Mouse (Mus musculus) erythroblast, embryonic 14.5 days (primary cell): ENCODE measurements around the gene Snph. TPM values are rescaled to one million over a fixed set of nuclear protein-coding genes. Genes with fewer than 3 reads are reported as not detected.

ENCODE experiments used
- H3K27me3 ChIP-seq: 2 replicates; pipeline ENCODE4 v1.6.1; 2012; ENCODE audit warnings: inconsistent platforms; ENCODE audit not compliant: control insufficient read depth
- H3K36me3 ChIP-seq: 2 replicates; pipeline ENCODE4 v1.6.1; 2012; ENCODE audit warnings: mild to moderate bottlenecking, inconsistent platforms; ENCODE audit not compliant: control insufficient read depth
- H3K4me1 ChIP-seq: 2 replicates; pipeline ENCODE4 v1.6.1; 2012; ENCODE audit warnings: inconsistent platforms; ENCODE audit not compliant: control insufficient read depth
- H3K4me3 ChIP-seq: replicated peaks from 2 replicates; pipeline ENCODE3; 2012; ENCODE audit warnings: moderate library complexity, mild to moderate bottlenecking, inconsistent platforms
- H3K9me3 ChIP-seq: 2 replicates; pipeline ENCODE4 v1.6.1; 2012; ENCODE audit warnings: low read length, inconsistent platforms, mixed read lengths; ENCODE audit not compliant: control insufficient read depth
- GATA1 ChIP-seq: IDR thresholded peaks from 2 replicates; pipeline ENCODE4 v1.6.1; 2012; ENCODE audit warnings: low read length, inconsistent platforms, mixed read lengths
- TAL1 ChIP-seq: IDR thresholded peaks from 3 replicates; pipeline ENCODE4 v1.6.1; 2012; ENCODE audit warnings: low read length, inconsistent platforms, mixed read lengths
- polyA plus RNA-seq: library from polyadenylated mRNA; stranded (reverse); fragments of >175 nt; gene quantifications from 2 replicates; pipeline ENCODE4 v1.2.3, GENCODE M21; 2012

Gene Snph
- polyA plus RNA-seq, 1 experiment = not detected

DNA sequence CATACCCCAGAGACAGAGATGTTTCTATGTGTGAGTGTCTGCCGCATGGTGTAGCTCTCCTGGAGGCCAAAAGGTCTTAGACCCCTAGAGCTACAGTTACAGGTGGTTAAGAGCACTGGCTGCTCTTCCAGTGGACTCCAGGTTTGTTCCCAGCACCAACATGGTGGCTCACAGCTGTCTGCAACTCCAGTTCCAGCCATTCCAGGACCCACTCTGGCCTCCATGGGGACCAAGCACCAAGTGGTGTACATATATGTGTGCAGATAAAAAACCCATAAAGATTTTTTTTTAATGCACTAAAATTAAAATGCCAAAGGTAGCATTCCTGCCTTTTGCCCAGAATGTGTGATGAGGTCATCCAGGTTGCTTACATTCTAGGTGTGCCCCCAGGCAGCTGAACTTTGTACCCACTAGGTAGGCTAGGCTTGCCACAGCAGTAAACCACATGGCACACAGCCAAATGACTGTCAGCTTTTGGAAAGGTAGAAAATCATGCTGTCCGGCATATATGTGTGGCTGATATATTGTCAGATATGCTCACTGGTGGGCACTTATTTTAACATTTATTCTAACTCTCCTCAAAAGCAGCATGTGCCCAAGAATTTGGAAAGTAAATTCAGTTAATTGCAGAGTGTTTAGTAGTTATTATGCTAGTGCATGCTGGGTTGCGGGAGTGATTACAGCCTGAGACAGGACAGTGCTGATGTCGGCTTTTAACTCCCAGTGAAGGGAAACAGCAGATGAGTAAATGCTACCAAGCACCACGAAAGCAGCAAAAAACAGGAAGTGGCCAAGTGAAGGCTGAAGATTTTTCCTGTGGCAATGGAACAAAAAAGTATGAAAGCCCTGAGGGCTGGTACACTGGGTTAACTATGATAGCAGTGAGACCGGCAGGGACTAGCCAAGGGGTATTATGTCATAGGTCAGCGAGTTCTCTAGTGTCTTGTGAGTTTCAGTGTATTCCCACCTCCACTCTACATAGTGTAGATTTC lies 69.2 kb downstream of the Snph start:
- Histone ChIP-seq H3K9me3 (no peaks in the 10 kb centered on the region), H3K27me3 (no peaks in the 10 kb centered on the region), H3K4me1 (no peaks in the 10 kb centered on the region), H3K36me3 (peaks cover 29% of the 10 kb centered on the region), H3K4me3 (no peak overlapping the region)
- TF ChIP-seq TAL1 (no peak), GATA1 (no peak)

DNA sequence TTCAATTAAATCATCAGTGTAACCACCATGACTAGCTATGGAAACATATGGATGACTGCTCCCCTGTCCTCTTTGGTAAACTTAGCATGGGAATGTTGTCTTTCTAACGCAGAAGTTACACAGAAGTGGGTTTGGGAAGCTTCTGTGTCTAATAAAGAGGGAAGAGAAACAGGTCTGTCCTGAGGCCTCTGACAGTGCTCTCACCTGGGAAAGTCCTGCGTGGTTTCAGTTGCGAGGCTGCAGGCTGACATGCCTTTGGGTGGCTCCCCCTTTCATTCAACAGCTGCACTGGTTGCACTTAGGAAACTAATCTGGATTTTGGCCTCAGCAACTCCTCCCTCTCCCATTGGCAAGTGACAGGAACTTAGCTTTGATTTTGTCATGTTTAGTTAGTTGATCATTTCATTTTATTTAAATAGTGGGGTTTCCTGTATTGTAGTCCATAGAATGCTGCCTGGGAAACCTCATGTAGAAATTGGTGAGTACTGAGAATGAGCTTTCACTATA lies 82.7 kb downstream of the Snph start:
- peaks cover 43% of the 10 kb centered on the region for H3K36me3 ChIP-seq
- H3K4me3 ChIP-seq = no peak overlapping the region
- no peaks in the 10 kb centered on the region for H3K9me3 ChIP-seq
- peaks cover 2% of the 10 kb centered on the region; the same call in 1 of the 2 replicates for H3K4me1 ChIP-seq
- no peaks in the 10 kb centered on the region for H3K27me3 ChIP-seq
- TF ChIP-seq TAL1 (no peak), GATA1 (no peak)

DNA sequence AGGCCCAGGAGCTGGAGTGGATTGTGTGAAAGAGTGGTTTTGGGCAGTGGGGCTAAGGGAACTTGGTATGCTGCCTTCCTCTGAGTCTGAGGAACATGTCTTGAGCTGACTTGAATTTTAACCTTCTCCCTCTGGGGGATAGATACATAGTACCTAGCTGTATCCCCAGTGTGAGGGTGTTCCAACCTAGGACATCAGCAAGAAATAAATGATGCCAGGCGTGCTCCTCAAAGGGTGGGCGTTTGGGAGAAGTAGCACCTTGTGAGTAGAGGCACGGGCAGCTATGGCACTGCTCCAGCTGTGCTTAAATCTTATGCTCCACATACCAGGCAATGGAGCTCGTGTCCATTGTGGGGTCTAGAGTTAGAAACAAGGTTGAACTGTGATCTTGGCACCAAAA lies 85.8 kb downstream of the Snph start:
- no peak for TF ChIP-seq GATA1
- TF ChIP-seq TAL1 = no peak
- Histone ChIP-seq H3K4me1 (peaks cover 28% of the 10 kb centered on the region), H3K27me3 (peaks cover 5% of the 10 kb centered on the region), H3K36me3 (peaks cover 30% of the 10 kb centered on the region), H3K4me3 (no peak overlapping the region), H3K9me3 (no peaks in the 10 kb centered on the region)

DNA sequence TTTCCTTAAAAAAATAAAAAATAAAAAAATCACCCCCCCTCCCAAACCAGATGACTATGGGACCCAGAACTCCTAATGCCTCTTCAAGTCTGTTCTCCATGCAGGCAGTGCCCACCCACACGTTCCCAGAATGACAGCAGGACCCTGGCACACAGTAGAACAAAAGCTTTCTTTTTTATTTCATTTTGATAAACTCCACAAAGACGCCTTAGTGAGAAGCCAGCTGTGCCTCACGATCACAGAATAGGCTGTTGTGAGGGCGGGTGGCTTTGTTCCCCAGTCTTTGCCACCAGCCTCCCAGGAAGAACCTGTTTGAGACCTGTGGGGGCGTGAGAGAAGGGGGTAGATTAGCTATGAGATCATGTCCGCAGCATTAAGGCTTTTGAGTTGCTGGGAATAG lies 87.7 kb downstream of the Snph start:
- no peak for TF ChIP-seq TAL1
- TF ChIP-seq GATA1 = no peak
- peaks cover 32% of the 10 kb centered on the region for H3K4me1 ChIP-seq
- no peak overlapping the region for H3K4me3 ChIP-seq
- no peaks in the 10 kb centered on the region for H3K9me3 ChIP-seq
- H3K27me3 ChIP-seq = peaks cover 5% of the 10 kb centered on the region
- H3K36me3 ChIP-seq = peaks cover 19% of the 10 kb centered on the region

DNA sequence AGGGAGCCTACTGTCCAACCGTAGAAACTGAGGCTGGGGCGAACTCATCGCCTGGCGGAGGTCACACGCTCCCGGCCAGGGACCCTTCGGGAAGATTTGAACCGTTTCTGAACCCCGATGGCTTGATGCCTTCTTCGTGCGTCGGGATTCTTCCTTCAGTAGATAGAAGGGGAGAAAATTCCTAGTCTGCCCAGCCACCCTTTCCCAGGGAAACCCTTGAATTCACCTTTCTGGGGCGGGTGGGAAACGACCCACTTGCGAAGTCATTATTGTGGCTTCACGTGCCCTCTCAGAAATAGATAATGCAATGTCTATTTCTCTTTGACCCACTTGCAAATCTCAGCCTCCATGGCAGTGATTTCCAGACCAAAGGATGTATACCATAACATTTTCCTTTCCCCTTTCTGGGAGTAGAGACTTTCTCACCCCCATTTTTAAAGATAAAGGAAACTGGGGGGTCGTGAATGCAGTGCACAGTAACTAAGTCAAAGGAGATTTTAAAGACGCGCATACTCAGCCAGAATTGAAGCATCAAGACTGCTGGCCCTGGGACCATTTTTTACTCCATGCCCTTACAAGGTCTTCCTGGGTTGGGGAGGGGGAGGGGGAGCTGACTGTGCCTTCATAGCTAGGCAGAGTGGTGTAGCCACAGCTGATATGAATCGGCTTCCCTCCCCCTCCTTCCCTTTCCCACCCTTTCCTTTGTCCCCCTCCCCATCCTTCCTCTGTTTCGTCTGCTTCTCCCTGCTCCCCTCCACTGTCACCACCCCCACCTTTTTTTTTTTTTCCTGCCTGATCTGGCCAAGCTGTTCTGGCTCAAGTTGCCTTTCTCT lies 89.1 kb downstream of the Snph start:
- H3K4me3 ChIP-seq = peak overlapping the region; percentile 70
- peaks cover 32% of the 10 kb centered on the region for H3K4me1 ChIP-seq
- no peak for TF ChIP-seq GATA1
- TF ChIP-seq TAL1 = no peak
- peaks cover 19% of the 10 kb centered on the region for H3K36me3 ChIP-seq
- H3K27me3 ChIP-seq = peaks cover 9% of the 10 kb centered on the region
- no peaks in the 10 kb centered on the region for H3K9me3 ChIP-seq

DNA sequence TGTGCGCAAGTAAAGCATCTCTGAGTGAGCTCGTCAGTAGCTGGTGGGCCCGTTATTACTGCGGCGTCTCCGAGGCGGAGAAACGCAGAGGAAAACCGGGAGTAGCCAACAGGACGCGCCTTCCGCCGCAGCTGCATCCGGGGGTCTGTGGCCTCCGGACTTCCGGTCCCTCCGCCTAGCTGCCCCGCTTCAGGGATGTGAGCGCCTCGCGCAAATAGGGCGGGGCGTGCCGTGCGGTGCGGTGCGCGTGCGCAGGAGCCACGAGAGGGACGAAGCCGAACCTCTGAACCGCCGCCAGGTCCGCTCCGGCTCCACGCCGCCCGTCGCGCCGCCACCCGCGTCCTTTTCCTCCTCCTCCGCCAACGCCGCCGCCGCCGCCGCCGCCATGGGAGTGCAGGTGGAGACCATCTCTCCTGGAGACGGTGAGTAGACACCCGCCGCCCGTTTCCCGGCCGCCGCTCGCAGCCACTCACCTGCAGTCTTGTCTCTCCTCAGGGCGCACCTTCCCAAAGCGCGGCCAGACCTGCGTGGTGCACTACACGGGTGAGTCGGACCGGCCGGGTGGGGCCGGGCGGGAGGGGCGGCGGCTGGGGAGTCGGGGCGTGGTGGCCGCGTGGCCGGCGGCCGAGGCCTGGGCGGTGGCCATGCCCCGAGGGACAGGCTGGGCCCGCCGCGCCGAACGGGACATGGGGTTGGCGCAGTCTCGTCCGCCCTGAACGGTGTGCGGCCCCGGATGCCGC lies 89.9 kb downstream of the Snph start, which contains the start of gene Fkbp1a:
Gene Fkbp1a (plus strand): TSS at position 161 of the 740 bp plus-strand sequence.
- no peaks in the 10 kb centered on the region for H3K9me3 ChIP-seq
- peaks cover 17% of the 10 kb centered on the region for H3K36me3 ChIP-seq
- peaks cover 32% of the 10 kb centered on the region for H3K4me1 ChIP-seq
- H3K4me3 ChIP-seq = peak within 1 kb of the TSS; percentile 70
- H3K27me3 ChIP-seq = peaks cover 9% of the 10 kb centered on the region
- TF ChIP-seq GATA1 (no peak), TAL1 (no peak)

Other genes starting within 250 kb of the Snph start
- gene 4921509C19Rik, start 156.4 kb downstream of the Snph start, polyA plus RNA-seq = not detected in 2 replicates
- 5.2 and 6.0 TPM in 2 replicates for gene Nsfl1c, start 138.4 kb downstream of the Snph start, polyA plus RNA-seq
- gene Fkbp1a, start 90.1 kb downstream of the Snph start, polyA plus RNA-seq = 3.4 and 4.3 TPM in 2 replicates
- not detected in 2 replicates for gene Sdcbp2, start 60.0 kb downstream of the Snph start, polyA plus RNA-seq
- gene Rad21l, start 35.9 kb upstream of the Snph start, polyA plus RNA-seq = not detected in 2 replicates
- gene Tmem74b, start 69.4 kb upstream of the Snph start, polyA plus RNA-seq = not detected in 2 replicates
- gene Psmf1, start 111.6 kb upstream of the Snph start, polyA plus RNA-seq = 5.2 and 15.3 TPM in 2 replicates
- gene Rspo4, start 210.3 kb upstream of the Snph start, polyA plus RNA-seq = not detected in 2 replicates